Mouse (Mus musculus) embryonic facial prominence, embryonic 13.5 days (tissue): ENCODE measurements around the gene Csf2rb. TPM values are rescaled to one million over a fixed set of nuclear protein-coding genes. Genes with fewer than 3 reads are reported as not detected.
"Not testable (repeated sequence)": the region's sequence is repeated elsewhere in the genome, so short reads cannot be mapped to it uniquely, and the experiment has no call there.

Experiments
- ATAC-seq: fragments of 200-750 bp; cut with Nextera tagmentation; 2 replicates; pipeline ENCODE4 v1.8.0; 2017; ENCODE audit warnings: low read depth; ENCODE audit not compliant: insufficient number of reproducible peaks, insufficient read depth, low FRiP score, low TSS enrichment
- H3K27ac ChIP-seq: fragments of 300-500 bp; sonication (generic); 2 replicates; pipeline ENCODE4 v1.5.1; 2015; ENCODE audit warnings: moderate library complexity, mild to moderate bottlenecking, inconsistent platforms
- H3K27me3 ChIP-seq: fragments of 300-500 bp; sonication (generic); 2 replicates; pipeline ENCODE4 v1.6.1; 2015; ENCODE audit warnings: mild to moderate bottlenecking, inconsistent platforms
- H3K36me3 ChIP-seq: fragments of 300-500 bp; sonication (generic); 2 replicates; pipeline ENCODE4 v1.6.1; 2015; ENCODE audit warnings: mild to moderate bottlenecking, inconsistent platforms
- H3K4me1 ChIP-seq: fragments of 300-500 bp; sonication (generic); 2 replicates; pipeline ENCODE4 v1.6.1; 2015; ENCODE audit warnings: inconsistent platforms
- H3K4me2 ChIP-seq: fragments of 300-500 bp; sonication (generic); 2 replicates; pipeline ENCODE4 v1.6.1; 2015; ENCODE audit warnings: moderate library complexity, mild to moderate bottlenecking, inconsistent platforms
- H3K4me3 ChIP-seq: fragments of 300-500 bp; sonication (generic); 2 replicates; pipeline ENCODE4 v1.5.1; 2015; ENCODE audit warnings: mild to moderate bottlenecking, inconsistent platforms
- H3K9ac ChIP-seq: fragments of 300-500 bp; sonication (generic); 2 replicates; pipeline ENCODE4 v1.6.1; 2015; ENCODE audit warnings: mild to moderate bottlenecking, inconsistent platforms
- H3K9me3 ChIP-seq: fragments of 300-500 bp; sonication (generic); 2 replicates; pipeline ENCODE4 v1.6.1; 2016; ENCODE audit warnings: inconsistent platforms
- WGBS: fragments of 180-500 bp; shearing (Covaris S2); methylation state at CpG from one replicate; pipeline ENCODE4 v1.1.7; 2015; ENCODE audit warnings: mixed read lengths; 5-methylcytosine and 5-hydroxymethylcytosine counted together
- polyA plus RNA-seq: library from polyadenylated mRNA; unstranded; fragments of >200 nt; fragmentation: Nextera tagmentation; extraction: Ambion mirVana; gene quantifications from 2 replicates; pipeline ENCODE4 v1.2.1, GENCODE M21; 2015

Csf2rb gene
- polyA plus RNA-seq, 1 experiment from 2014 or later = 1.6 TPM

- not testable (repeated sequence) for H3K4me1 ChIP-seq, H3K9me3 ChIP-seq, H3K9ac ChIP-seq, ATAC-seq, H3K4me2 ChIP-seq, H3K36me3 ChIP-seq, H3K27me3 ChIP-seq, H3K4me3 ChIP-seq, H3K27ac ChIP-seq
- 80% methylated on average over 6 of the region's 6 CpGs for WGBS
These were observed 4.4 kb downstream of the Csf2rb start for GRCm38 (mm10) chr15:78329972-78330371.

DNA sequence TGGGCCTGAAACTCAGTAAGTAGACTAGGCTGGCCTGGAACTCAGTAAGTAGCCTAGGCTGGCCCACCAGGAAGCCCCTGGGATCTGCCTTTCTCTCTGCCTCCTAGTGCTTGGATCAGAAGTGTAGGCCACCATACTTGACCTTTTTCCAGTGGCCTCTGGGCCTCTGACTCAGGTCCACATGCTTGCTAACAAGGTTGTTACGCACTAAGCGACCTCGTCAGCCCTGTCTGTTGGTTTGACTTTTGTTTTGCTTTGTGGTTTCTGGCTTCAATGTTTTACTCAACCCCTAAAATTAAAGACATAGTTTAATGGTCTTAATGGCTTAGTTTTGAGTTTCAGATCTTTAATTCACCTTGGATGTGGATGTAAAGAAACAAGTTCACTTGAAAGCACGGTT lies 5.2 kb downstream of the Csf2rb start:
- Histone ChIP-seq H3K9ac (no peak overlapping the region), H3K27ac (no peak overlapping the region), H3K4me1 (no peaks in the 10 kb centered on the region), H3K9me3 (no peaks in the 10 kb centered on the region), H3K4me2 (no peak overlapping the region), H3K27me3 (no peaks in the 10 kb centered on the region), H3K36me3 (no peaks in the 10 kb centered on the region), H3K4me3 (no peak overlapping the region)
- WGBS = 53% methylated on average over 4 of the region's 4 CpGs
- ATAC-seq = no peak

DNA sequence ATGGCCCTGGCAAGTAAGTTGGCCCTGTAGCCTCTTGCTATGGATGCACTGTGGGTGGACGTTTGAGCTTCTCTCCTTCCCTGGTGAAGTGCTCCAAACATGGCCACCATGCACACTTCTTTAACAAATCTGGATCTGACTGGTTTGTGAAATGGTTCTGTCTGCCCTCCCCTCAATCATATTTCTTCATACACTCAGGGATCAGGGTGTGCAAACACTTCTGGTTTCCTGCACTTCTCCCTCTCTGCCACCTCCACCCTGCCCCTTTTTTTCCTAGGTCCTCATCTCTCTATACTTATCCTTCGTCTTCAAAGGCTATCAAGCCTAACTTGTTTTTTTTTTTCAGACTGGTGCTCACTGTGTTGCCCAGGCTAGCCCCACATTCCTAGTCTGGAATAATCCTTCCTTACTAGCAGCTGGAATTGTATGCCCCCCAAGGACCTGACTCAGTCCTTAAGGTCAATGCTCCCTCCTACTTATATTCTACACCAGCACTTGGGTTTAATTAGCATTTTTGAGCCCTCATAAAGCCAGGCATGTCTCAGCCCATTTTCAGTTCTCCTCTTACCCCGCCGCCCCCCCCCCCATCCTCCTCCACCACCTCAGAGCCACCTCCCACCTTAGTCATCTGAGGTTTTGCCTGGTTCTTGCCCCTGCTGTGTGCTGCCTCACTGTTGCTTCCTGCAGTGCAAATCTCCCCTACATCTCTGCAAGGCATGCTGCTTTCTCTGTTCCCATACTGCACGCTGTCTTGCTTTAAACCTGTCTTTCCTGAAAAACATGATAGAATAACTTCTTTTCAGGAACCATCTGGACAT lies 6.2 kb downstream of the Csf2rb start:
- no peak overlapping the region for H3K4me2 ChIP-seq

DNA sequence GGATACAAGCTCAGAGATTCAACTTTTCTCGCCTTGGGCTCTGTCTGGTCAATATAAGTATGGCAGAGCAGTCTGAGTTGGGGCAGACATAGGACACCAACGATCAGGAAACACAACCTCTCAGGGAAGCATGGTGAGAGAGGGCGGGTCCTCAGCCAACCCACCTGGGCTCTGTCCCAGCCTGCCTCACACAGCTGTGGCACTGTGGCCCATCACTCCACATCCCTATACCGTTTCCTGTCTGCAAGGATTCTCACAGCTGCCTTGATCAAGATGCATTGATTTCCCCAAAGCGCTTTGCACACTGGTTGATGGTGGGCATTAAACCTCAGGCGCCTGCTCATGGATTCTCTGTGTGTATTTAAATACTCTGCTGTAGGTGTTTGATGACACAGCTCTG lies 7.4 kb downstream of the Csf2rb start:
- Histone ChIP-seq H3K4me2 (no peak overlapping the region), H3K27ac (no peak overlapping the region), H3K9me3 (no peaks in the 10 kb centered on the region), H3K9ac (no peak overlapping the region), H3K36me3 (no peaks in the 10 kb centered on the region), H3K4me1 (no peaks in the 10 kb centered on the region), H3K4me3 (no peak overlapping the region), H3K27me3 (no peaks in the 10 kb centered on the region)
- ATAC-seq = no peak
- 68% methylated on average over 6 of the region's 6 CpGs for WGBS

More for the DNA sequence above, 6.2 kb downstream of the Csf2rb start:
- Histone ChIP-seq H3K27ac (no peak overlapping the region), H3K4me3 (no peak overlapping the region), H3K9ac (no peak overlapping the region), H3K9me3 (no peaks in the 10 kb centered on the region), H3K36me3 (no peaks in the 10 kb centered on the region), H3K4me1 (no peaks in the 10 kb centered on the region), H3K27me3 (no peaks in the 10 kb centered on the region)
- ATAC-seq = no peak
- 69% methylated on average over 5 of the region's 5 CpGs for WGBS

GRCm38 (mm10) chr15:78334380-78334779 lies 8.8 kb downstream of the Csf2rb start:
- Histone ChIP-seq H3K27ac (no peak overlapping the region), H3K4me3 (no peak overlapping the region), H3K9me3 (no peaks in the 10 kb centered on the region), H3K4me1 (no peaks in the 10 kb centered on the region), H3K9ac (no peak overlapping the region), H3K4me2 (no peak overlapping the region), H3K27me3 (no peaks in the 10 kb centered on the region), H3K36me3 (no peaks in the 10 kb centered on the region)
- ATAC-seq = no peak
- 87% methylated on average over 3 of the region's 3 CpGs for WGBS

- not testable (repeated sequence) for H3K4me2 ChIP-seq
These were observed 14.3 kb downstream of the Csf2rb start for GRCm38 (mm10) chr15:78339627-78340423.

GRCm38 (mm10) chr15:78340919-78341318 lies 15.4 kb downstream of the Csf2rb start:
- ATAC-seq, H3K4me3 ChIP-seq, H3K4me1 ChIP-seq, H3K4me2 ChIP-seq, H3K9me3 ChIP-seq, H3K27ac ChIP-seq, H3K27me3 ChIP-seq, H3K36me3 ChIP-seq, H3K9ac ChIP-seq: not testable (repeated sequence)
- WGBS = 50% methylated on average over 7 of the region's 7 CpGs

More at GRCm38 (mm10) chr15:78339627-78340423, 14.3 kb downstream of the Csf2rb start:
- not testable (repeated sequence) for H3K36me3 ChIP-seq, H3K4me3 ChIP-seq, H3K27ac ChIP-seq, H3K27me3 ChIP-seq, H3K9ac ChIP-seq, H3K4me1 ChIP-seq, ATAC-seq, H3K9me3 ChIP-seq
- WGBS = 29% methylated on average over 7 of the region's 7 CpGs

- WGBS = 32% methylated on average over 1 of the region's 1 CpGs
- Histone ChIP-seq H3K9ac (no peak overlapping the region), H3K27me3 (no peaks in the 10 kb centered on the region), H3K4me2 (no peak overlapping the region), H3K27ac (no peak overlapping the region), H3K4me1 (no peaks in the 10 kb centered on the region), H3K4me3 (no peak overlapping the region), H3K9me3 (no peaks in the 10 kb centered on the region), H3K36me3 (no peaks in the 10 kb centered on the region)
- ATAC-seq = no peak
These were observed 18.1 kb downstream of the Csf2rb start for GRCm38 (mm10) chr15:78343683-78344082.

DNA sequence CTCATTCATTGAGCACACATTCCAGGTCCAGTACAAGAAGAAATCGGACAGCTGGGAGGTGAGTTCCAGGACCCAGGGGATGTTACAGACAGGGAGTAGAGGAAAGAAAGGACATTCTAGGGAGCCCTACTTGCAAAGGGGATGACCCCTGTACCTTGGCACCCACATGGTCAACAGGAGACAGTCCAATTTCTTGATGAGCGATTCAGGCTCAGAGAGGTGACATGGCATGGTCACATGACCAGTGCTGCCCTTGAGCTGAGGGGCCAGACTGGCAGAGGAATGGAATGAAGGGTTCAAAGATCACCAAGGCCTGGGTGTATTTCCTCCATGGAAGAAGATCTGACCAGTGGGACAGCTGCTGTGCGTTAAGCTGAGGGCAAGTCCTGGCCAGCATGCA lies 19.0 kb downstream of the Csf2rb start:
- no peaks in the 10 kb centered on the region for H3K27me3 ChIP-seq
- no peak for ATAC-seq
- H3K9me3 ChIP-seq = no peaks in the 10 kb centered on the region
- H3K4me3 ChIP-seq = no peak overlapping the region
- H3K36me3 ChIP-seq = no peaks in the 10 kb centered on the region
- H3K4me1 ChIP-seq = no peaks in the 10 kb centered on the region
- H3K27ac ChIP-seq = no peak overlapping the region
- WGBS = 83% methylated on average over 3 of the region's 3 CpGs
- no peak overlapping the region for H3K4me2 ChIP-seq
- no peak overlapping the region for H3K9ac ChIP-seq

DNA sequence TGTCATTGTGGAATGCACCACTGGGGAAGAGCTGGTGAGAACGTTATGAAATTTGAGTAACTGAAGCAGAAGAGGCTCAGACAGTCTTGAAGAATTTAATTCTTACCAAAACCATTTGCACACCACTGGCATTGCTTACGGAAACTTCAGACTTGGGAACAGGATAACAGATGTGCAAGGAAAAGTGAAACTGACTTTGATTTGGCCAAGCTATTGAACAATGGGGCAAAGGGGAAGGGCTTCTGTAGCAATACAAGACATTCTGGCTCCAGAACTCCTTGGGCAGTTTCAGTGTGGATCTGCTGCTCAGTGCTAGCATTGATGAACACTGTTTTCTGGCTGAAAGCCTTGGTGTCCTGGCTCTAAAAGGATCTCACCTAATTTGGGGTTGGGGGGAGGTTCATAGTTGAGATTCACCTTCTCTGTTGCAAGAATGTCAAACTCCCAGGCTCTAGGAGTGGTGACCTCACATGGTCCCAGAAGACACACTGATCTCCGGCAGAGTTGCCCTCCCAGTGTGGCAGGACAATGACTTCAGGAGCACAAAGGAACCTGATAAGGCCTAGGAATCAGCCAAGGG lies 26.1 kb downstream of the Csf2rb start:
- 0 out of 2 replicates have a peak, but pooled peaks cover 6% of the 10 kb centered on the region for H3K4me1 ChIP-seq
- no peaks in the 10 kb centered on the region for H3K9me3 ChIP-seq
- H3K4me3 ChIP-seq = no peak overlapping the region
- ATAC-seq = no peak
- H3K4me2 ChIP-seq = no peak overlapping the region
- H3K9ac ChIP-seq = no peak overlapping the region
- no peaks in the 10 kb centered on the region for H3K36me3 ChIP-seq
- no peak overlapping the region for H3K27ac ChIP-seq
- 36% methylated on average over 3 of the region's 3 CpGs for whole genome bisulfite sequencing
- no peaks in the 10 kb centered on the region for H3K27me3 ChIP-seq

DNA sequence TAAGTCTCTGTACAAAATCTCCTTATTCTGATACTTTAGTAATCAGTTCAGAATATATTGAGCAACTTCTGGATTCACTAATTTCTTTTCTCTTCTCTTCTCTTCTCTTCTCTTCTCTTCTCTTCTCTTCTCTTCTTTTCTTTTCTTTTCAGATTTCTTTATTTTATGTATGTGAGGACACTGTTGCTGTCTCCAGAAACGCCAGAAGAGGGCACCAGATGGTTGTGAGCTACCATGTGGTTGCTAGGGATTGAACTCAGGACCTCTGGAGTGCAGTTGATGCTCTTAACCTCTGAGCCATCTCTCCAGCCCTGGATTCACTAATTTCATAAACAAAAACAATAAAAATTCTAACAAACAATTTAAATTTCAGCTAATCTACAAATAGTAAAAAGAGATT lies 29.4 kb downstream of the Csf2rb start:
- Histone ChIP-seq H3K36me3 (no peaks in the 10 kb centered on the region), H3K27me3 (no peaks in the 10 kb centered on the region), H3K27ac (no peak overlapping the region), H3K4me3 (no peak overlapping the region), H3K9me3 (no peaks in the 10 kb centered on the region), H3K9ac (no peak overlapping the region), H3K4me1 (0 out of 2 replicates have a peak, but pooled peaks cover 6% of the 10 kb centered on the region), H3K4me2 (no peak overlapping the region)
- ATAC-seq = no peak
- 0% methylated on average over 1 of the region's 1 CpGs for WGBS
